Mouse (Mus musculus): Measurements from ENCODE around the gene Acoxl.

DNA sequence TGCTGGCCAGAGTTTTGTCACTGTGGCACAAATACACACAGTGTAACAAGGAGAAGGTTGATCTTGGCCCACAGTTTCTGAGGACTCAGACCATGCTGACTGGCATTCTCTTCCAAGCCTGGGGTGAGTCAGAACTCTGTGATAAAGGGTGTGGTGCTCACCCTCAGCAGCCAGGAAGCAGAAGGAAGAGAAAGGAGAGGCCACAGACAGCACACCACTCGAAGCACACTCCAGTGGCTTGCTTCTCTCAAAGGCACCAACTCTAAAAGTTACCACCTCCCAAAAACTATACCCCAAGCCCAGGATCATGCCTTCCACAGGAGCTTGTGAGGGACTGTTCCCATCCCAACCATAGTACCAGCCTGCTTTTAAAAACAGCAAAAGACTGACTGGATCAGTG is 220.0 kb downstream of the Acoxl start:
- TF ChIP-seq GATA1 (IDR thresholded peaks at IDR 0.05; ENCODE audit: low read length) (no peak), TAL1 (IDR thresholded peaks at IDR 0.05; ENCODE audit: low read length) (no peak)

Data from erythroblast, embryonic 14.5 days (primary cell).